Mouse (Mus musculus) liver, embryonic 15.5 days (tissue): ENCODE results near the gene Arl9. TPM values are rescaled to one million over a fixed set of nuclear protein-coding genes. Genes with fewer than 3 reads are reported as not detected.

ENCODE experiments used
- ATAC-seq: fragments of 200-750 bp; cut with Nextera tagmentation; 2 replicates; pipeline ENCODE4 v1.8.0; 2017; ENCODE audit warnings: moderate number of reproducible peaks, mild to moderate bottlenecking, moderate library complexity; ENCODE audit not compliant: insufficient read depth
- H3K27ac ChIP-seq: fragments of 300-500 bp; sonication (generic); replicated peaks from 2 replicates; pipeline ENCODE4 v1.5.1; 2015; ENCODE audit warnings: mild to moderate bottlenecking, inconsistent platforms
- H3K27me3 ChIP-seq: fragments of 300-500 bp; sonication (generic); 2 replicates; pipeline ENCODE4 v1.6.1; 2015; ENCODE audit warnings: mild to moderate bottlenecking, inconsistent platforms
- H3K36me3 ChIP-seq: fragments of 300-500 bp; sonication (generic); replicated peaks from 2 replicates; pipeline ENCODE4 v1.6.1; 2015; ENCODE audit warnings: moderate library complexity, mild to moderate bottlenecking, inconsistent platforms
- H3K4me1 ChIP-seq: fragments of 300-500 bp; sonication (generic); replicated peaks from 2 replicates; pipeline ENCODE4 v1.6.1; 2015; ENCODE audit warnings: inconsistent platforms
- H3K4me2 ChIP-seq: fragments of 300-500 bp; sonication (generic); 2 replicates; pipeline ENCODE4 v1.6.1; 2015; ENCODE audit warnings: moderate library complexity, mild to moderate bottlenecking, inconsistent platforms
- H3K4me3 ChIP-seq: fragments of 300-500 bp; sonication (generic); replicated peaks from 2 replicates; pipeline ENCODE4 v1.5.1; 2015; ENCODE audit warnings: mild to moderate bottlenecking, inconsistent platforms
- H3K9ac ChIP-seq: fragments of 300-500 bp; sonication (generic); 2 replicates; pipeline ENCODE4 v1.6.1; 2015; ENCODE audit warnings: moderate library complexity, mild to moderate bottlenecking, inconsistent platforms
- H3K9me3 ChIP-seq: fragments of 300-500 bp; sonication (generic); replicated peaks from 2 replicates; pipeline ENCODE4 v1.6.1; 2016; ENCODE audit warnings: inconsistent platforms
- WGBS: fragments of 180-500 bp; shearing (Covaris S2); methylation state at CpG from one replicate; pipeline ENCODE4 v1.1.7; 2015; ENCODE audit warnings: mixed read lengths; ENCODE audit not compliant: insufficient replicate concordance; 5-methylcytosine and 5-hydroxymethylcytosine counted together
- polyA plus RNA-seq: library from polyadenylated mRNA; unstranded; fragments of >200 nt; fragmentation: Nextera tagmentation; extraction: Ambion mirVana; gene quantifications from 2 replicates; pipeline ENCODE4 v1.2.1, GENCODE M21; 2015

Arl9 gene
- polyA plus RNA-seq, 1 experiment from 2014 or later: not detected

- no peaks in the 10 kb centered on the region for H3K27me3 ChIP-seq
- peak; percentile 86 for ATAC-seq
- peak within 1 kb of the TSS; percentile 86 for H3K4me2 ChIP-seq
- under 1% methylated on average over 60 of the region's 60 CpGs for WGBS
- H3K4me1 ChIP-seq: peaks cover 18% of the 10 kb centered on the region
- peak within 1 kb of the TSS; percentile 84 for H3K27ac ChIP-seq
- H3K4me3 ChIP-seq: peak within 1 kb of the TSS; percentile 95
- H3K36me3 ChIP-seq: peaks cover 42% of the 10 kb centered on the region
- H3K9me3 ChIP-seq: no peaks in the 10 kb centered on the region
- H3K9ac ChIP-seq: peak within 1 kb of the TSS; percentile 94
These were observed 29.1 kb upstream of the Arl9 start, which contains the start of gene Srp72 for GRCm38 (mm10) chr5:76974554-76975285. Gene Srp72 (plus strand): TSS chr5:76974683.

DNA sequence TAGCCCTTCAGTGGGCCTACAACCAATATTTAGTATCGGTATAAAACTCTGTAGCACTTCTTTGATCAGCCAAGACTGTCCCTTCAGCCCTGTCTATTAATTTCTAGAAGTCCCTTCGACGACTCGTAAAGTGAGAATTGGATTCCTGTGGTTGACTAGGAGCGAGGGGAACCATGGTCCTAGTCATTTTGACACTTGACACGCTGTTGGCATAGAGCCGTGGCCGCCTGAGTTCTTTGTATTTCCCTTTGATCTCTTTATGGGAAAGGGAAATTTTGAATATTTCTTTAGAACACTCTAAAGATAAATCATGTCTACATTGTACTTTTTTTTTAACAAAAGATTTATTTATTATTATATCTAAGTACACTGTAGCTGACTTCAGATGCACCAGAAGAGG, 28.1 kb upstream of the Arl9 start:
- Histone ChIP-seq H3K4me3 (peak overlapping the region; percentile 95), H3K4me2 (peak overlapping the region; percentile 86), H3K9me3 (no peaks in the 10 kb centered on the region), H3K27ac (no peak overlapping the region), H3K9ac (no peak overlapping the region), H3K36me3 (peaks cover 42% of the 10 kb centered on the region), H3K27me3 (no peaks in the 10 kb centered on the region), H3K4me1 (peaks cover 18% of the 10 kb centered on the region)
- ATAC-seq: no peak
- 71% methylated on average over 8 of the region's 8 CpGs for WGBS

GRCm38 (mm10) chr5:76984015-76984414, 19.8 kb upstream of the Arl9 start:
- H3K9me3 ChIP-seq: no peaks in the 10 kb centered on the region
- WGBS: 74% methylated on average over 11 of the region's 11 CpGs
- H3K27me3 ChIP-seq: no peaks in the 10 kb centered on the region
- no peak overlapping the region for H3K4me2 ChIP-seq
- no peak overlapping the region for H3K9ac ChIP-seq
- no peaks in the 10 kb centered on the region for H3K4me1 ChIP-seq
- H3K36me3 ChIP-seq: peaks cover 82% of the 10 kb centered on the region
- no peak overlapping the region for H3K4me3 ChIP-seq
- H3K27ac ChIP-seq: no peak overlapping the region
- ATAC-seq: no peak

DNA sequence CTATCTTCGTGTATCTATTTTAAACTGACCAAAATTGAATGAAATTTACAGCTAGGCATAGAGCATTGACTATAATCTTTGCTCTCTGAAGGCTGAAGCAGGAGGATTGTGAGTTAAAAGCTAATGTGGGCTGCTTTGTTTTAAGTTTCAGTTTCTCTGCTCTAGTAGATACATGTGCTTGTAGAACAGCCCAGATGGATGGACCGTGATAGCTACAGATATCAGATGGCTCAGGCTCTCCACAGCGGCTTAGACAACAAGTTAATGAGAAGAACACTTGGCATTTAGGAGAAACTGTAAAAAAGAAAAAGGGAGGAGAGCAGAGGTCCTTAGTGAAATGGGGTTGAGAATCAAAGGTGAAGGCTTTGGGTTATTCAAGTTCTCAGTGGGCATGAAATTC, 13.1 kb upstream of the Arl9 start:
- Histone ChIP-seq H3K4me2 (peak overlapping the region; percentile 3; the same call in 1 of the 2 replicates), H3K27ac (peak overlapping the region; percentile 42), H3K9me3 (no peaks in the 10 kb centered on the region), H3K4me1 (peaks cover 29% of the 10 kb centered on the region), H3K36me3 (peaks cover 87% of the 10 kb centered on the region), H3K9ac (no peak overlapping the region), H3K27me3 (no peaks in the 10 kb centered on the region), H3K4me3 (no peak overlapping the region)
- peak; percentile 66 for ATAC-seq
- WGBS: 35% methylated on average over 3 of the region's 3 CpGs

DNA sequence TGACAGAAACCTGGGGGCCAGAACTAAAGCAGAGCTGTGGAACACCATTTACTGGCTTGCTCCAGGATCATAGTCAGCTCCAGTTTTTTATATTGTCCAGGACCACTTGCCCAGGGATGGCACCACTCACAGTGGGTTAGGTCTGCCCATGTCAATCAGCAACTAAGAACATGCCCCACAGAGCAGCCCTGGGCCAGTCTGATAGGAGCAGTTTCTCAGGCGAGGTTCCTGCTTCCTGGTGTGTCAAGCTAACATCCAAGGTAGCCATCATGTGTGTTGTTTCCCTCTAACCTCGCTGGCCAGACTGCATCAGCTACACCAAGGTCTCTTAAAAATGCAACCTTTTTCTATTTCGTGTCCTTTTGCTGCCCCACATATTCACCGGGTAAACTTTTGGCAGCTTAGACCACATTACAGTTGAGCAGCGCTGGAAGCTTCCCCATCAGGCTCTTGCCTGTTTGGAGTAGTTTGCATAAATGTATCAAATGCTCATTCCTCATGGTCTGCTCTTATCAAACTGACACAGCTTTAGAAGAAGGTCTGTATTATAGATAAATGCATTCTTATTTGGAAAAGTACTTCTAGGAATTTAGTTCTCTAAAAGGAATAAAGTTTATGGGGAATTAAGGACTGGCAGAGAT, 10.6 kb upstream of the Arl9 start:
- H3K36me3 ChIP-seq: peaks cover 88% of the 10 kb centered on the region
- peak; percentile 91 for ATAC-seq
- no peak overlapping the region for H3K9ac ChIP-seq
- no peaks in the 10 kb centered on the region for H3K27me3 ChIP-seq
- peak overlapping the region; percentile 16; the same call in 1 of the 2 replicates for H3K4me2 ChIP-seq
- peak overlapping the region; percentile 80 for H3K27ac ChIP-seq
- H3K4me3 ChIP-seq: no peak overlapping the region
- H3K9me3 ChIP-seq: no peaks in the 10 kb centered on the region
- 49% methylated on average over 5 of the region's 5 CpGs for WGBS
- peaks cover 29% of the 10 kb centered on the region for H3K4me1 ChIP-seq

DNA sequence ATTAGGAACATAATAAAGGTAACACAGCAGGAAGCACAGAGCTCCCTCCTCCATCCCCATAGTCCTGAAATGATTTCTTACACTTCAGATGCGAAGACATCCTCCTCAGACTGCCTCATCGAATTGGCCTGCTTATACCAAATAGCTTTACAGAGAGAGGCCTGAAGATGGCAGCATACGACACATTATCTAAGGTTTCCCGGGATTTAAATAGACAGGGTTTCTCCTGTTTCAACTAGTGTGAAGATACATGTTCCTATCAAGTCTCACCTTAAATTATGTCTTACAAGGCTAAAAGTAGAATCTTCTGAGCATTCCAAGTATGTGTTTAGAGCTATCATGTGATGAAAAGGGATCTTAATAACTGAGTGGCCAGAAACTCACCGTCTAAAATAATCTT, 5.4 kb upstream of the Arl9 start:
- no peak for ATAC-seq
- WGBS: 62% methylated on average over 5 of the region's 5 CpGs
- Histone ChIP-seq H3K36me3 (peaks cover 71% of the 10 kb centered on the region), H3K4me1 (peaks cover under 1% of the 10 kb centered on the region), H3K9me3 (no peaks in the 10 kb centered on the region), H3K4me3 (no peak overlapping the region), H3K9ac (no peak overlapping the region), H3K27ac (no peak overlapping the region), H3K27me3 (no peaks in the 10 kb centered on the region), H3K4me2 (no peak overlapping the region)

GRCm38 (mm10) chr5:77001192-77001591, 2.7 kb upstream of the Arl9 start:
- Histone ChIP-seq H3K4me3 (no peak overlapping the region), H3K4me1 (no peaks in the 10 kb centered on the region; the same call in 1 of the 2 replicates), H3K9ac (no peak overlapping the region), H3K36me3 (peaks cover 44% of the 10 kb centered on the region), H3K27ac (no peak overlapping the region), H3K4me2 (no peak overlapping the region), H3K9me3 (no peaks in the 10 kb centered on the region), H3K27me3 (no peaks in the 10 kb centered on the region)
- no peak for ATAC-seq
- WGBS: 85% methylated on average over 17 of the region's 17 CpGs

GRCm38 (mm10) chr5:77010352-77010751, 6.5 kb downstream of the Arl9 start:
- Histone ChIP-seq H3K4me2 (no peak overlapping the region), H3K9ac (no peak overlapping the region), H3K27me3 (no peaks in the 10 kb centered on the region), H3K36me3 (no peaks in the 10 kb centered on the region), H3K4me3 (no peak overlapping the region), H3K9me3 (no peaks in the 10 kb centered on the region), H3K27ac (0 out of 2 replicates have a peak overlapping the region, but pooled peaks have one; percentile 26), H3K4me1 (peaks cover 24% of the 10 kb centered on the region)
- ATAC-seq: peak; percentile 40; the same call in 1 of the 2 replicates
- WGBS: 59% methylated on average over 9 of the region's 9 CpGs

DNA sequence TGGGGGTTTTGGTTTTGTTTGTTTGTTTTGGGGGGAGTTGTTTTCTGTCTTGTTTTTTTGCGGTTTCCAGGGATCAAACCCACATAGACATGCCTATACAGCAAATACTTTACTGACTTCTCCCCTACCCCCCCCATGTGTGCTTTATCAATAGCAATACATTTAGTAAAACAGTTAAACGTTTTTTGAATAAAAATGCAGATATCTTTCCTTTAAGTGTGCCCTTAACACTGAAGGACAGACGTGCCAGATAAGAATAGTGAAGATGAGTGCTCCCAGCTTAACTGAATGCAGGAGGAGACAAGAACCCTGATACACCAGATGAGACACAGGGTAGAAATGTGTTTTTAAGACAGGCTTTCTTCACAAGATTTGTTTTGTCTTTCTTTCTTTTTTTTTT, 7.2 kb downstream of the Arl9 start:
- ATAC-seq: peak; percentile 52; the same call in 1 of the 2 replicates
- H3K36me3 ChIP-seq: no peaks in the 10 kb centered on the region
- H3K27ac ChIP-seq: peak overlapping the region; percentile 46; the same call in 1 of the 2 replicates
- no peaks in the 10 kb centered on the region for H3K9me3 ChIP-seq
- no peak overlapping the region for H3K9ac ChIP-seq
- no peaks in the 10 kb centered on the region for H3K27me3 ChIP-seq
- H3K4me2 ChIP-seq: no peak overlapping the region
- H3K4me3 ChIP-seq: no peak overlapping the region
- WGBS: 26% methylated on average over 3 of the region's 3 CpGs
- peaks cover 31% of the 10 kb centered on the region for H3K4me1 ChIP-seq

GRCm38 (mm10) chr5:77013171-77013570, 9.3 kb downstream of the Arl9 start:
- 0 out of 2 replicates have a peak, but pooled peaks cover 3% of the 10 kb centered on the region for H3K27me3 ChIP-seq
- H3K36me3 ChIP-seq: no peaks in the 10 kb centered on the region
- H3K9me3 ChIP-seq: no peaks in the 10 kb centered on the region
- H3K9ac ChIP-seq: no peak overlapping the region
- ATAC-seq: no peak
- H3K4me3 ChIP-seq: no peak overlapping the region
- no peak overlapping the region for H3K4me2 ChIP-seq
- H3K27ac ChIP-seq: no peak overlapping the region
- WGBS: 49% methylated on average over 3 of the region's 3 CpGs
- H3K4me1 ChIP-seq: peaks cover 34% of the 10 kb centered on the region
